Mouse (Mus musculus) embryonic fibroblast, embryonic 13.5 days (primary cell): ENCODE results near the gene Dnajb2. TPM values are rescaled to one million over a fixed set of nuclear protein-coding genes. Genes with fewer than 3 reads are reported as not detected.

Source experiments
- H3K27ac ChIP-seq: 2 replicates; pipeline ENCODE4 v1.5.1; 2012; ENCODE audit warnings: low read length, control low read depth, inconsistent platforms; ENCODE audit not compliant: insufficient read depth
- H3K4me1 ChIP-seq: 2 replicates; pipeline ENCODE4 v1.6.1; 2011; ENCODE audit warnings: low read length; ENCODE audit not compliant: control insufficient read depth, insufficient read depth
- H3K4me3 ChIP-seq: 2 replicates; pipeline ENCODE4 v1.5.1; 2011; ENCODE audit warnings: mild to moderate bottlenecking, control low read depth, low read length; ENCODE audit not compliant: insufficient read depth
- CTCF ChIP-seq: IDR thresholded peaks from 2 replicates; pipeline ENCODE4 v1.5.1; 2011; ENCODE audit warnings: mild to moderate bottlenecking, control low read depth, low read length, moderate library complexity, borderline replicate concordance; ENCODE audit not compliant: insufficient read depth
- POLR2A ChIP-seq: IDR thresholded peaks from 2 replicates; pipeline ENCODE4 v1.6.1; 2011; ENCODE audit warnings: low read depth, mild to moderate bottlenecking, control low read depth, low read length, moderate library complexity
- polyA plus RNA-seq: library from polyadenylated mRNA; stranded (reverse); fragments of >200 nt; gene quantifications from 2 replicates; pipeline ENCODE4 v1.2.4, GENCODE M21; 2011; ENCODE audit warnings: low read depth; ENCODE audit not compliant: missing spikeins, insufficient read length

The Dnajb2 gene
- polyA plus RNA-seq, result 28.4 and 31.8 TPM in 2 replicates

DNA sequence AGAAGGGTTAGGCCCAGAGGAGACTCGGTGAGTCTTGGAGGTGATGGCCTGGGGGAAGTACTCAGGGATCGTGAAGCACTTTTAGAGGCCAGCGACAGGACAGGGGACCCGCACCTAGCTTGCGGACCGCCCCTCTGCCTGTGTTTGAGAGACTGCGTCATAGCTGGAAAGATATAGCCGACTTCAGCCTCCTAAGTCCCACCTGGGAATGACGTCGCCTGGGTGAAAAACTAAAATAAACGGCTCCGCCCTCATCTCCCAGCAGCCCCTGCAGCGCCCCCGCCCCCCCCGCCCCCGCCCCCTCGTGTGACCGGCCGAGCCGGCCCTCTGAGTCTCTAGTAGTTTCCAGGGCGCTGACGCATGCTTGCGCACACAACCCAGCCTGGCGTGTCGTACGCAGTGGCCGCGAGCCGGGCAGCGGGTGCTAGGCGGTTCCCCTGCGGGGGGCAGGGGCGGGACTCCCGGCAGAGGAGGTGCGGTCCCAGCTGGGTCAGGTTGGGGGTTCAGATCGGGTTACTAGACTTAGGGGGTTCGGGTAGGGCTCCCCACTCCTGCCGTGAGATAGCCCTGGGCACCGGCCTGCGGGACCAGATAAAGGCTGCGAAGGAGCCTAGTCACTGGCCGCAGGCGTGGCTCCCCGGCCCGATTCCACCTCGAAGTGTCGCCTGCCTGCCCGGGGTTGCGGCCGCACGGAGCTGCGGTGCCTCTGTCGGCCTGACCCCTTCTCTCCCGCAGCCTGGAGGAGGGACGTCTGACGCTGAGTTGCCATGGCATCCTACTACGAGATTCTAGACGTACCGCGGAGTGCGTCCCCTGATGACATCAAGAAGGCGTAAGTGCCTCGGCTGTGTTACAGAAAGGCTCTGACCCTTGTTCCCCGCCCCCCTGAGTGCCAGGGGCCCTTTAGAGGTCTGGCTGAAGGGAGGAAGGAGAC lies at the start of gene Dnajb2:
TSS of gene Dnajb2 (plus strand) at position 290 of the 934 bp plus-strand sequence.
- Histone ChIP-seq H3K4me3 (peak within 1 kb of the TSS; percentile 68), H3K4me1 (peaks cover 2% of the 10 kb centered on the region; the same call in 1 of the 2 replicates), H3K27ac (peak within 1 kb of the TSS; percentile 69)
- TF ChIP-seq POLR2A (peak; percentile 69), CTCF (no peak)

DNA sequence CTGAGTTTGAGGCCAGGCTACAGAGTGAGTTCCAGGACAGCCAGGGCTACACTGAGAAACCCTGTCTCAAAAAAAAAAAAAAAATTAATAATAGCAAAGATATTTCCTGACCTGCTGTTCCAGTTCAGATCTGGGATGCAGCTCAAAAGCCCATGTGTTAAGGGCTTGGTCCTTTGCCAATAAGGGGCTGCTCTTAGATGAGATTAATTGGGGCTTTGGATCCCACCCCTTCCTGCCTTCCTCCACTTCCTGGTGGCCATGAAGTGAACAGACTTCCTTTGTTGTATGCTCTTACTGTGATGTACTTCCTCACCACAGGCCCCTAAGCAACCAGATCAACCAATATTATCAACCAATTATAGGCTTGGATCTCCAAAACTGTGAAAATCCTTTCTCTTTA lies 49.1 kb upstream of the Dnajb2 start:
- Histone ChIP-seq H3K4me1 (no peaks in the 10 kb centered on the region), H3K4me3 (no peak overlapping the region), H3K27ac (no peak overlapping the region)
- TF ChIP-seq POLR2A (no peak), CTCF (no peak)

DNA sequence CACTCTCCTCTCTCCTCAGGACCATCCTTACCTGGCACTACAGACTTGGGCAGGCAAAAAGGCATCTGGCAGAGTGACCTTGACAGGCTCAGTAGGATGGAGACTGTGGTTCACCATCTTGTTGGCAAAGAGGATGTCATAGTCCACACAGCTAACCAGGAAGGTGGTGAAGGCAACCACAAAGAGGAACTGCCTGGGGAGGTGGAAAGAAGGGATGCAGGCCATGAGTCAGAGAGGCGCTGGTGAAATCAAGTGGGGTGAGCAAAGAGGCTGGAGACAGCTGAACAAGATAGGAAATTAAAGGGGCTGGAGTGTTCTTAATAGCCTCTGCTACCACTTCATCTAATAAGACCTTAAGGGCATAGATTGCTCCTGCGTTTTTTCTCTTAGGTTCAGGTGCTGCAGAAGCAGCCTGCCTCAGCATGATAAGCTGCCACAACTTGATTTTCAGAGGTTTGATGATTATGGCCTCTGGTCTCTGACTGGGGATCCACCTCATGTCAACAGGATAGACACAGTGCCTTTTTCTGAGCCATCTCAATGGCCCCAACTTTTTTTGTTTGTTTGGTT lies 48.2 kb upstream of the Dnajb2 start:
- Histone ChIP-seq H3K4me3 (no peak overlapping the region), H3K4me1 (0 out of 2 replicates have a peak, but pooled peaks cover under 1% of the 10 kb centered on the region), H3K27ac (no peak overlapping the region)
- TF ChIP-seq POLR2A (no peak), CTCF (no peak)

DNA sequence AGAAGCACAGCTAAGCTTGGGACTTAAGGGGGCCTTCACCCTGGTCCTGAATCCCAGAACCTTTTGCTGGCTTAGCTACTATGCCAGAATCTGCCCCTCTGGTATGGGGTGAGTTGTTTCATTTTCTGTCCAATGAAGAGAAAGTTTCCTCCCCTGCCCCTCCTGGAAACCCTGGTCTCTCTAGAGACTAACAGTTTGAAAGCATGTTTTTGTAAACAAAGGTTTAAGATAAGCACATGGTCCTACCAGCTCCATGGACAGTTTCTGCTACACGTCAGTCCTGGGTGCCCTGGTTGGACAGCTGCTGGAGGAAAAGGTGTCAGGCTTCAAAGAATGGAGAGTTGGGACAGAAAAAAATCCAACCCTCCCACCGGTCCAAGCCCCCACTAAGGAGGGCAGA lies 45.6 kb upstream of the Dnajb2 start:
- H3K4me3 ChIP-seq, result no peak overlapping the region; the same call in 1 of the 2 replicates
- no peak overlapping the region for H3K27ac ChIP-seq
- 0 out of 2 replicates have a peak, but pooled peaks cover 5% of the 10 kb centered on the region for H3K4me1 ChIP-seq
- no peak for TF ChIP-seq POLR2A
- TF ChIP-seq CTCF, result no peak

DNA sequence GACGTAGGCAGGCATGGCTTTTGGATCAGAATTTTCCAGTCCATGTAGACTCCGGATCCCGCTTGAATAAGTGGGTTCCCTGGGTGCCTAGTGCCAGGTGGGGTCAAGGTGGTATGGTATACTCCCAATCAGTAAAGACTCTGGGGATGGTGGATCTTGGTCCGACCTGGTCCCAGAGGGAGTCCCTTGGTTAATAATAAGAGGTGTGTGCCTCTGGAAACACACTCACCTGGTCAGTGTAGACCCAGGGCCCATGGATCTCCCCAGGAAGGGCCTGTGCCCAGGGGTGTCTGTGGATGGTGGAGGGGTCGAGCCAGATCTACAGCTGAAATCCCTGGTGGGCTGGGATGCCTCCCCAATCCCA lies 45.0 kb upstream of the Dnajb2 start:
- no peak overlapping the region for H3K27ac ChIP-seq
- TF ChIP-seq POLR2A (no peak), CTCF (no peak)
- peak overlapping the region; percentile 78 for H3K4me3 ChIP-seq
- 0 out of 2 replicates have a peak, but pooled peaks cover 5% of the 10 kb centered on the region for H3K4me1 ChIP-seq

DNA sequence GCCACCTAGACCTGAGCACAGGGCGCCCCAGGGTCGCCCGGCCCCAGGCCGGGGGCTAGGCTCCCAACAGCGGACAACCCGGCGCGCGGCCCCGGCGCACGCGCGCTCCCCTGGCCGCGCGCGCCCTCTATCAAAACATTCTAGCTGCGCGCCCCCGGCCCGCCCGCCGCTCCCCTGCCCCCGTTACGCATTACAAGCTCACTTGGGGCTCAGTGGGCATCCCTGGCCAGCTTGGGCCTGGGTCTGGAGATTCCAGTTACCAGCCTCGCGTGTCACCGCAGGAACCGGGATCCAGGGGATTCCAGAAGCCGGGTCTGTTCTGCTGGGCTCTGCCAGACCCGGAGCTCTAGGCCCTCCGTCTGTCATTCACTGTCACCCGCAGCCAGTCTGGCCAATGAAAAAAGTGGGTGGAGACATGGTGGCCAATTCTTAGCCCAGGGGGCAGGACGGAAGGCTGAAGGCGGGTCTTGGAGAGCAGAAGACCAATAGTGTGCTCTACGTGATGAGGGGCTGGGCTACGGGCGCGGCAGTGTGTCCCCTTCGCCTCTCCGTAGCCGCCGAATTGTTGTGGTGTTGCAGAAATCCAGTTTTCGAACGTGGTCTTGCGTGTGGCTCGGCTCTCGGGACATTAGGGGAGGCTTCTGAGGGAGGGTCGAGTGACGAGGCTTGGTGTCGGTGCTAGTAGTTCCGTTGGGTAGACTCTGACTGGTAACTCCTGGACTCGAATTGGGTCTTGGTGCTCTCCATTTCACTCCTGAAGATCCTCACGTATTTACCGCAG lies 44.4 kb upstream of the Dnajb2 start, which contains the start of the genes Ankzf1 and Atg9a:
TSS of gene Ankzf1 (plus strand) at position 530 of the 781 bp plus-strand sequence.
TSS of gene Atg9a (minus strand) at position 575 of the 781 bp plus-strand sequence.
- peak; percentile 91 for TF ChIP-seq POLR2A
- no peak for TF ChIP-seq CTCF
- Histone ChIP-seq H3K27ac (peak within 1 kb of the TSS; percentile 90), H3K4me3 (peak within 1 kb of the TSS; percentile 78), H3K4me1 (0 out of 2 replicates have a peak, but pooled peaks cover 5% of the 10 kb centered on the region)

DNA sequence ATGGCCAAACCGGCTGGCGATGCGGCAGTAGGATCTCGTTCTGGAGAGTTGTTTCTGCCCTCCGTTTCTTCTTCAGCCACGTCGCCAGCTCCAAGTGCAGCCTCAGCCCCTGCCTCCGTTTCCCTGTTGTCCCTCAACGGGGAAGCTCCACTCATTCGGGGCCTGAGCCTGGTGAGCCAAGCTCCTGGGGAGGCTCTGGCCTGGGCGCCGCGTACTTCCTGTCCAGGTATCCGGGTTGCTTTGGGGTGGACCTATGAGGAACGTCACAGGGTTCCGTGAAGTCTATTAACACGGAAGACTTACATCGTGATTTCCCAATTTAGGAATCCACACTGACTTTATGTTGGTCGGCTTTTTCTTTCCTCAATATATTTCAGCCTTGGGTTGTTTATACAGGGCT lies 43.8 kb upstream of the Dnajb2 start:
- Histone ChIP-seq H3K4me3 (peak overlapping the region; percentile 74), H3K4me1 (0 out of 2 replicates have a peak, but pooled peaks cover 5% of the 10 kb centered on the region), H3K27ac (peak overlapping the region; percentile 90)
- TF ChIP-seq POLR2A (no peak; the same call in none of the 2 replicates), CTCF (no peak)

DNA sequence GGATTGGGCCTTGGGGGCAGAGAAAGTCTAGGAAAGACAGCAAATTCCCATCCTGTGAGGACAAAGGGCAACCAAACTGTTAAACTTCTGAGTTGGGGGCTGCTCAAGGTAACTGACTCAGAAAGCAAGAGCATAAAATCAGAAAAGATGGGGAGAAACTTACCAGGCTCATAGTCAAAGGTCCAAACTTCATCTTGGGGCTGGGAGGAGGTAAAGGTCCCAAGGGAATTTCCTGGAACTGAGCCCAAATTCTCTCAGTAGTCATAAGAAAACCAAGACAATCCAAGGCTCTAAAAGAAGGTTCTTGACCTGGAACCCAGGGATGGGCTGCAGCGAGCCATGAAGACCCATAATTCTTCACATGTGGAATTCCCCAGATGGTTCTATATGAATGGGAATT lies 35.0 kb upstream of the Dnajb2 start:
- no peak overlapping the region for H3K4me3 ChIP-seq
- no peaks in the 10 kb centered on the region for H3K4me1 ChIP-seq
- TF ChIP-seq POLR2A (no peak), CTCF (no peak)
- no peak overlapping the region for H3K27ac ChIP-seq

DNA sequence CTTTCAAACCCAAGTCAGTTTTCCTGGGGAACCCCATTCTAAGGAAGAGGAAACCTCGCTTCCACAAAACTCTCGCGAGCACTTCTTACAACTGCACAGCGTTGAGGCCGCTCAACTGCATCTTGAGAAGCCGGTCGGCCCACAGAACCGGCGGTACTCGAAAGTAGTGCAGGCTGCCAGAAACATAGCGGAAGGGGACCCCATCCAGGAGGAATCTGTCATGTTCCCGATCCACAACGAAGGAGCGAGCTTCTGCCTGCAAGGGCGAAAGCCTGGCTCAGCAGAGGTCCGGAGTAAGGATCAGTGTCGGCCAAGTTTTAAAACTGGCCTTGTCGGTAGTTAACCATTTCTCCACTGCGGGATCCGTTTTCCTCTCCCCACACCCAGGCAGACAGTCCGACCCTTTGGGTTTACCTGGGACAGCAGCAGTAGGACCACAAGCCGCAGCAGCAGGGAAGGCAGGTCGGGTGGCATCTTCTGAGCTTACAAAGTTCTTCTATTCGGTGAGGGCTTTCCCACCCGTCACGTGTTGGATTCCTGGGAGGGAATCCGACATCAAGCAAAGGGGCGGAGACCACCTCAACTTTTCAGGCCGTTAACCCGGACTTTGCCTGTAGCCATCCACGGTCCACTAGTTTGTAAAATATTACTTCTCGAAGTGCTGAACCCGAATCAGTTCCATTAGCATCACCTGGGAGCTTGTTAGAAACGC lies 27.1 kb upstream of the Dnajb2 start:
- TF ChIP-seq POLR2A (peak; percentile 52), CTCF (no peak)
- peak overlapping the region; percentile 57 for H3K4me3 ChIP-seq
- 0 out of 2 replicates have a peak, but pooled peaks cover 3% of the 10 kb centered on the region for H3K4me1 ChIP-seq
- H3K27ac ChIP-seq, result no peak overlapping the region; the same call in 1 of the 2 replicates
